Mouse (Mus musculus): ENCODE results near the gene Rnase12.
"Not testable (repeated sequence)": the region's sequence is repeated elsewhere in the genome, so short reads cannot be mapped to it uniquely, and the experiment has no call there.

Rnase12 gene

GRCm38 (mm10) chr14:51024820-51025219 is 32.6 kb downstream of the Rnase12 start:
- no peak for DNase-seq (ENCODE audit: inconsistent age in 2 of 2, low spot score in 1 of 2)

- no peak for DNase-seq (ENCODE audit: inconsistent age in 2 of 2, low spot score in 1 of 2)
These were observed 34.0 kb downstream of the Rnase12 start for GRCm38 (mm10) chr14:51023457-51023856.

GRCm38 (mm10) chr14:51017256-51017655 is 40.2 kb downstream of the Rnase12 start:
- DNase-seq (ENCODE audit: inconsistent age in 2 of 2, low spot score in 1 of 2): peak in 1 of 2 experiments; percentile 56

- no peak for DNase-seq (ENCODE audit: inconsistent age in 2 of 2, low spot score in 1 of 2)
These were observed 41.7 kb downstream of the Rnase12 start for GRCm38 (mm10) chr14:51015780-51016179.

- DNase-seq (ENCODE audit: inconsistent age in 2 of 2, low spot score in 1 of 2): not testable (repeated sequence)
These were observed 42.7 kb downstream of the Rnase12 start for GRCm38 (mm10) chr14:51014724-51015123.

- DNase-seq (ENCODE audit: inconsistent age in 2 of 2, low spot score in 1 of 2): peak in 1 of 2 experiments; percentile 68
These were observed 47.9 kb downstream of the Rnase12 start for GRCm38 (mm10) chr14:51009572-51009971.

- no peak for DNase-seq (ENCODE audit: inconsistent age in 2 of 2, low spot score in 1 of 2)
These were observed 48.7 kb downstream of the Rnase12 start for GRCm38 (mm10) chr14:51008781-51009180.

GRCm38 (mm10) chr14:51007914-51008713 is 49.3 kb downstream of the Rnase12 start:
- DNase-seq (ENCODE audit: inconsistent age in 2 of 2, low spot score in 1 of 2): peak; percentile 41 to 90

GRCm38 (mm10) chr14:51007152-51007801 is 50.2 kb downstream of the Rnase12 start, which contains the start of gene Rnase10:
TSS of gene Rnase10 (plus strand) at chr14:51007751.
- DNase-seq (ENCODE audit: inconsistent age in 2 of 2, low spot score in 1 of 2): no peak

Measured in adrenal gland, adult (tissue).